In the genomic region with DNA sequence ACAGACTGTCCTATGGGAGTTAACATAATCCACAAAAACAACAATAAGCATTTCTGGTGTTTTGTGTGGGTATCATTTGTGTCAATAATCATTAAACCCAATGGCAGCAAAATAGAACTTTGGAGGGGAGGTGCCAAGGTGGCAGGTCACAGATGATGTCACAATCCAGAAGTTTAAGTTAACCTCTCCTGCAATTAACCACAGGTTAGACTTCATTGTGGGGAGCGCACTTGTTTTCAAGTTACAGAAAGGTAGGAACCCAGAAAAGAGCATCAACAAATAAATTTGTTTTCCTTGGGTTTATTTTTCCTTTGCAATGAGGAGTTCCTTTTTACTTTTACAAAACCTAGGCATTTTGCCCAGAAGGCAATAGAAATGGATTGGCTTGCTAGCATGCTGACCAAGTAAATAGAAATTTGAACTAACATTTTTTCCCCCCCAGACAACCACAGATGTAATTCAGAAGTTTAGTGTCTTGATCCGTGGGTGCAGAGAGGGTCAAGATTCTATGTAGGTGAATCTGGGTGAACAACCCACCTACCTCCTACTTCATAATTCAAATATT, we compare ENCODE assay signal across 8 mouse cellular contexts. TPM values are rescaled to one million over a fixed set of nuclear protein-coding genes. Genes with fewer than 3 reads are reported as not detected.
DNase-seq lines count a peak whose midpoint lies in the region; ATAC-seq and TF ChIP-seq lines count a peak whose summit lies in the region.

A gene (minus strand): TSS at position 51 of the 565 bp plus-strand sequence.

- H3K9me3 ChIP-seq in ES-Bruce4 (replicated peaks; ENCODE audit: control insufficient read depth, insufficient read depth, low read length, poor library complexity, severe bottlenecking), result no peaks in the 10 kb centered on the region

- peaks cover 6% of the 10 kb centered on the region; the same call in 1 of the 2 replicates for H3K27me3 ChIP-seq in ES-Bruce4 (ENCODE audit: control insufficient read depth, insufficient read depth, low read length, poor library complexity, severe bottlenecking)

- H3K27ac ChIP-seq in ES-Bruce4 (ENCODE audit: insufficient read depth, low read length), result no peak within 1 kb of the TSS

- peak; percentile 16 for DNase-seq in cerebellum, adult 9-10 months
- DNase-seq in cerebellum, adult 11-12 months, result no peak
- DNase-seq in thymus, postnatal 4 days, result no peak
- no peak for DNase-seq in cerebellum, adult 8-10 months
- no peak for DNase-seq in right cerebral cortex, postnatal 14 days

- H3K4me3 ChIP-seq in ES-Bruce4 (ENCODE audit: low read depth, low read length), result peak within 1 kb of the TSS; percentile 51

- no peak for TF ChIP-seq EP300 in ES-Bruce4 (IDR thresholded peaks at IDR 0.05; ENCODE audit: insufficient read depth, low read depth, low read length)

- H3K36me3 ChIP-seq in ES-Bruce4 (ENCODE audit: control insufficient read depth, insufficient read depth, low read length, poor library complexity, severe bottlenecking), result no peaks in the 10 kb centered on the region

- TF ChIP-seq CTCF in ES-Bruce4 (IDR thresholded peaks at IDR 0.05; ENCODE audit: low read depth, low read length), result no peak

- no peak for TF ChIP-seq POLR2A in ES-Bruce4 (IDR thresholded peaks at IDR 0.05; ENCODE audit: insufficient read depth, low read length)

- H3K9ac ChIP-seq in ES-Bruce4 (ENCODE audit: low read depth, poor library complexity, severe bottlenecking), result peak within 1 kb of the TSS; percentile 66

- no peak for ATAC-seq in granulocyte monocyte progenitor cell, adult 5-6 weeks (replicated peaks; ENCODE audit: poor library complexity, severe bottlenecking)
- ATAC-seq in megakaryocyte, adult 5-6 weeks (ENCODE audit: poor library complexity, severe bottlenecking), result no peak

- no peaks in the 10 kb centered on the region for H3K4me1 ChIP-seq in ES-Bruce4 (ENCODE audit: control insufficient read depth, insufficient read depth, low read length)

RNA-seq across cellular contexts. Expression of the gene that starts here (rescaled TPM):
- polyA plus RNA-seq in ES-Bruce4 (2011; ENCODE audit: insufficient read depth, insufficient read length, low read depth, missing spikeins), result 2.2 and 3.5 TPM in 2 replicates
- 35.8 and 38.3 TPM in 2 replicates for total RNA-seq in granulocyte monocyte progenitor cell, adult 5-6 weeks (2014; fragmentation: Nextera tagmentation)
- total RNA-seq in granulocyte monocyte progenitor cell, adult 5-6 weeks (2017), result 46.4 and 53.1 TPM in 2 replicates
- total RNA-seq in megakaryocyte, adult 5-6 weeks (2015), result 55.2 and 67.1 TPM in 2 replicates
- total RNA-seq in megakaryocyte, adult 5-6 weeks (2017), result 29.0 and 43.3 TPM in 2 replicates
